8 mouse cellular contexts compared by ENCODE assay signal in genomic region chr11:116130488-116131205, GRCm38 (mm10). TPM values are rescaled to one million over a fixed set of nuclear protein-coding genes. Genes with fewer than 3 reads are reported as not detected.
DNase-seq lines count a peak whose midpoint lies in the region; ATAC-seq lines count a peak whose summit lies in the region.

Gene Trim65, minus strand, starts transcription at chr11:116131128.

- H3K27me3 ChIP-seq in megakaryocyte, embryonic 14.5 days (replicated peaks), result no peaks in the 10 kb centered on the region

- ATAC-seq in inflammation-experienced regulatory T-cells, adult 6 months, result peak; percentile 90

- H3K4me1 ChIP-seq in megakaryocyte, embryonic 14.5 days, result peaks cover 85% of the 10 kb centered on the region

- peaks cover 7% of the 10 kb centered on the region for H3K9me3 ChIP-seq in megakaryocyte, embryonic 14.5 days

- peak within 1 kb of the TSS; percentile 98 for H3K4me3 ChIP-seq in megakaryocyte, embryonic 14.5 days (replicated peaks)

- DNase-seq in adipocyte (ENCODE audit: low spot score), result peak; percentile 86
- peak; percentile 94 for DNase-seq in embryo, embryonic 10 days (ENCODE audit: low spot score)
- peak; percentile 89 for DNase-seq in gastrocnemius, postnatal 10 days
- peak; percentile 49 to 85 for DNase-seq in left cerebral cortex, adult 9 months (ENCODE audit: low spot score in 2 of 2)
- peak; percentile 87 for DNase-seq in right cerebral cortex, adult 2 months (ENCODE audit: low spot score in 2 of 2)
- DNase-seq in urinary bladder, postnatal 10 days (ENCODE audit: low spot score), result peak; percentile 67

- peaks cover 80% of the 10 kb centered on the region for H3K36me3 ChIP-seq in megakaryocyte, embryonic 14.5 days (replicated peaks; ENCODE audit: low read length)

RNA-seq across cellular contexts. Expression of gene Trim65, which starts in this region (rescaled TPM):
- 1 to 10 TPM; 3.3 to 3.6 TPM for total RNA-seq in gastrocnemius, postnatal 10 days (2021)
- polyA plus RNA-seq in inflammation-experienced regulatory T-cells, adult 6 months (2017; shearing (Covaris generic)), result 10 to 100 TPM in 2 of 3 experiments, 1 to 10 TPM in 1; 9.5 to 13.3 (median 11.4) TPM
- 3.0 and 9.5 TPM in 2 replicates for polyA plus RNA-seq in megakaryocyte, embryonic 14.5 days (2012; ENCODE audit: insufficient read depth, low replicate concordance)

Comparison
In these comparisons a context has a peak if more than half of its experiments do, and no peak if none do; other contexts are left out.
1. Peak in every context shown above with its lines: DNase-seq, ATAC-seq and H3K4me3 ChIP-seq.